Mouse (Mus musculus): ENCODE data around the gene Orm2. TPM values are rescaled to one million over a fixed set of nuclear protein-coding genes. Genes with fewer than 3 reads are reported as not detected.

The Orm2 gene
- polyA plus RNA-seq, 1 experiment from 2014 or later = not detected

- 63% methylated on average over 12 of the region's 12 CpGs for WGBS
- H3K9ac ChIP-seq = no peak overlapping the region
Measured at GRCm38 (mm10) chr4:63383474-63383873, 21.2 kb downstream of the Orm2 start.

GRCm38 (mm10) chr4:63384262-63384661 is 22.0 kb downstream of the Orm2 start:
- Histone ChIP-seq H3K27ac (replicated peaks) (no peak overlapping the region), H3K36me3 (peaks cover 39% of the 10 kb centered on the region), H3K4me2 (no peak overlapping the region), H3K4me1 (replicated peaks) (peaks cover 22% of the 10 kb centered on the region), H3K27me3 (no peaks in the 10 kb centered on the region), H3K9ac (no peak overlapping the region), H3K4me3 (no peak overlapping the region), H3K9me3 (no peaks in the 10 kb centered on the region)
- WGBS = 92% methylated on average over 4 of the region's 4 CpGs
- ATAC-seq (ENCODE audit: low read depth) = no peak

More at GRCm38 (mm10) chr4:63383474-63383873, 21.2 kb downstream of the Orm2 start:
- Histone ChIP-seq H3K4me3 (no peak overlapping the region), H3K4me2 (no peak overlapping the region), H3K4me1 (replicated peaks) (peaks cover 14% of the 10 kb centered on the region), H3K27me3 (no peaks in the 10 kb centered on the region), H3K36me3 (peaks cover 47% of the 10 kb centered on the region), H3K27ac (replicated peaks) (no peak overlapping the region), H3K9me3 (no peaks in the 10 kb centered on the region)
- ATAC-seq (ENCODE audit: low read depth) = no peak

- H3K9me3 ChIP-seq = no peaks in the 10 kb centered on the region
- WGBS = 91% methylated on average over 3 of the region's 3 CpGs
- H3K4me1 ChIP-seq (replicated peaks) = peaks cover 32% of the 10 kb centered on the region
- no peaks in the 10 kb centered on the region for H3K27me3 ChIP-seq
- H3K27ac ChIP-seq (replicated peaks) = no peak overlapping the region
- ATAC-seq (ENCODE audit: low read depth) = no peak
- H3K9ac ChIP-seq = no peak overlapping the region
- peaks cover 29% of the 10 kb centered on the region for H3K36me3 ChIP-seq
- no peak overlapping the region for H3K4me2 ChIP-seq
- H3K4me3 ChIP-seq = no peak overlapping the region
Measured at GRCm38 (mm10) chr4:63385253-63385652, 23.0 kb downstream of the Orm2 start.

DNA sequence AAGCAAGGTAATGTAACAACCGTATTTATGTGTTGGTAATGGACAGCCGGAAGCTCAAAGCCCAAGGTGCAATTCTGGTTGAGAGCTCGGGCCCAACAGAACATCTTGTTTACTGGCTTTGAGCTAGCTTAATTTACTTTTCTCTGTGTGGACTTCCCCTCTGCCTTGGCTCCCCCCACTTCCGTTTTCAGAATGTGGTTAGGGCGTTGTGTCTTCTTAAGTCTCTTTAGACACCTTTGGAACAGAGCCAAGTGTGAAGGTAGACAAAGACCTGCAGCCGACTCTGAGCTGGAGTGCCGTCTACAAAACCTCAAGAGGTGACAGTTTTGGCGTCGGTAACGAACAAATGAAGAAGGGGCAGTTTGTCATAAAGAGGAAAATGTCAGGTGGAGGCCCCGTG is 23.5 kb downstream of the Orm2 start:
- Histone ChIP-seq H3K27ac (replicated peaks) (no peak overlapping the region), H3K4me1 (replicated peaks) (peaks cover 35% of the 10 kb centered on the region), H3K4me2 (no peak overlapping the region), H3K9me3 (no peaks in the 10 kb centered on the region), H3K9ac (no peak overlapping the region), H3K36me3 (peaks cover 24% of the 10 kb centered on the region), H3K27me3 (no peaks in the 10 kb centered on the region), H3K4me3 (no peak overlapping the region)
- no peak for ATAC-seq (ENCODE audit: low read depth)
- 81% methylated on average over 11 of the region's 11 CpGs for WGBS

GRCm38 (mm10) chr4:63388029-63388428 is 25.8 kb downstream of the Orm2 start:
- ATAC-seq (ENCODE audit: low read depth) = no peak
- no peaks in the 10 kb centered on the region for H3K9me3 ChIP-seq
- H3K4me3 ChIP-seq = no peak overlapping the region
- H3K9ac ChIP-seq = no peak overlapping the region
- H3K27me3 ChIP-seq = no peaks in the 10 kb centered on the region
- no peak overlapping the region for H3K27ac ChIP-seq (replicated peaks)
- no peak overlapping the region for H3K4me2 ChIP-seq
- peaks cover 35% of the 10 kb centered on the region for H3K4me1 ChIP-seq (replicated peaks)
- WGBS = 62% methylated on average over 6 of the region's 6 CpGs
- 0 out of 2 replicates have a peak, but pooled peaks cover 12% of the 10 kb centered on the region for H3K36me3 ChIP-seq

DNA sequence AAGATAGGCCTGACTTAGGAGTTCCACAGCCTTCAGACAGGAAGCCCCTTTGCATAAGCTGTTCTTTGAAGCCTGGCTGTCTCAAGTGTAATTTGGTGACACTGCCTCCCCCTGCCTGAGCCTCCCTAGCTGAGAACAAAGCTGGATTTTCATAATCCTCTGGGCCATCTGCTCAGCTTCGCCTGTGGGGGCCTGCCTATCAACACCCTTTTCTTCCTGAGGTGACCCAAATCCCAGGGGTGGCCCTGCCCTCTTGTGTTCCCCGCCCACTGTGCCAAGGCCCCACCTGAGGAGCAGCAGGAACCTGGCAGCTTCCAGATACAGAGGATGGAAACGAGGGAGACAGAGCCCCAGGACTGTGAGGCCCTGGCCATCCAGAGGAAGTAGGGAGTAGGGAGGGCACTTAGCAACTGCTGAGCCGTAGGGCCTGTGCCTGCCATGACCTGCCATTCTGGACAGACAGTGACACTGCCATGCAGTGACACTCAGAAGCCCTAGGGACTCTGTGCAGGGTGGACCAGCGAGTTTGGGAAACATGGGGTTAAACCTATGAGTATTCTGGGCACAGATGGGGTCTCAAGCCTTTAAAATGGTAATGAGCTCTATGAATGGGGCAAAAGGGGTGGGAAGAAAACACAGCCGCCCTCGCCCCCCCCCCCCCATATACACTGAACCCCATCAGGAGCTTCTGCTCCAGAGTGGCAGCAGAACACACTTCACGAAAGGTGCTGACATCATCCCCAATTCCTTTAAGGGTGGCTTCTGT is 27.1 kb downstream of the Orm2 start:
- Histone ChIP-seq H3K9me3 (no peaks in the 10 kb centered on the region), H3K9ac (0 out of 2 replicates have a peak overlapping the region, but pooled peaks have one; percentile 14), H3K27ac (replicated peaks) (peak overlapping the region; percentile 80), H3K27me3 (no peaks in the 10 kb centered on the region), H3K4me1 (replicated peaks) (peaks cover 28% of the 10 kb centered on the region), H3K36me3 (peaks cover 16% of the 10 kb centered on the region), H3K4me2 (peak overlapping the region; percentile 16; the same call in 1 of the 2 replicates), H3K4me3 (no peak overlapping the region)
- 20% methylated on average over 8 of the region's 8 CpGs for WGBS
- peak; percentile 71 for ATAC-seq (ENCODE audit: low read depth)

DNA sequence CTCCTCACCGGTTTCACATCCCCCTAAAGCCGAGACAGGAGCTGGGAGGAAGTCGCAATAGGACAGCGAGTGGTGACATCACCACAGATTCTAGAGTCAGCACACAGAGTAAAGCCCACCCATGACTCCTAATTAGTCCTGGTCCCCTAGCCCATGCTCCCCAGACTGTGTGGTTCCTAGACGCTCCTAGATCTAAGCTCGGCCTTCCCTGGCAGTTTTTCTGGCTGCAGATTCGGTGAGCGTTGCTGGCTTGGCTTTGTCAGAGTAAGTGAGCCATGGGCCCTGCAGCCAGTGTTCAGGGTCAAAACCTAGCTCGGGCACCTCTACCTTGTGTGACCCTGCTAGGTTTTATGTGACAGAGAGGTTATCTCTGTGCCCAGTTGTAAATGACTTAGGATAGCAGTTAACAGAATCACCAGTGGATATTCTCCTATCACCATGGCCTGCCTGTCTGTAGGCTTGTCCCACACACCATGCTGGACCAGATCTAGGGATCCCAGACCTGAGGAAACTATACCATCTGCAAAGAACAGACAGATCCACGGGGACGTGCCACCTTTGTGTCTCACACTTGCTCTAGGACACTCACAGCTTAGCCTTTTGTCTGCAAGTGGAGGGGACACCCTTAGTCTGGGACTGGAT is 27.8 kb downstream of the Orm2 start:
- no peaks in the 10 kb centered on the region for H3K27me3 ChIP-seq
- peaks cover 28% of the 10 kb centered on the region for H3K4me1 ChIP-seq (replicated peaks)
- H3K9me3 ChIP-seq = no peaks in the 10 kb centered on the region
- H3K36me3 ChIP-seq = peaks cover 23% of the 10 kb centered on the region
- peak overlapping the region; percentile 16; the same call in 1 of the 2 replicates for H3K4me2 ChIP-seq
- peak; percentile 75 for ATAC-seq (ENCODE audit: low read depth)
- 0 out of 2 replicates have a peak overlapping the region, but pooled peaks have one; percentile 2 for H3K9ac ChIP-seq
- WGBS = 49% methylated on average over 11 of the region's 11 CpGs
- peak overlapping the region; percentile 80; the same call in 1 of the 2 replicates for H3K27ac ChIP-seq (replicated peaks)
- no peak overlapping the region for H3K4me3 ChIP-seq

GRCm38 (mm10) chr4:63391322-63391721 is 29.1 kb downstream of the Orm2 start:
- 81% methylated on average over 6 of the region's 6 CpGs for WGBS

GRCm38 (mm10) chr4:63397981-63398537 is 35.8 kb downstream of the Orm2 start:
- Histone ChIP-seq H3K4me1 (replicated peaks) (peaks cover 30% of the 10 kb centered on the region), H3K4me2 (no peak overlapping the region), H3K27ac (replicated peaks) (no peak overlapping the region), H3K36me3 (peaks cover 31% of the 10 kb centered on the region), H3K9ac (no peak overlapping the region), H3K4me3 (no peak overlapping the region), H3K9me3 (no peaks in the 10 kb centered on the region), H3K27me3 (no peaks in the 10 kb centered on the region)
- ATAC-seq (ENCODE audit: low read depth) = no peak
- WGBS = 83% methylated on average over 10 of the region's 10 CpGs

More at GRCm38 (mm10) chr4:63391322-63391721, 29.1 kb downstream of the Orm2 start:
- Histone ChIP-seq H3K9me3 (no peaks in the 10 kb centered on the region), H3K27me3 (no peaks in the 10 kb centered on the region), H3K36me3 (peaks cover 25% of the 10 kb centered on the region), H3K27ac (replicated peaks) (no peak overlapping the region), H3K4me3 (no peak overlapping the region), H3K4me2 (no peak overlapping the region), H3K4me1 (replicated peaks) (peaks cover 28% of the 10 kb centered on the region), H3K9ac (no peak overlapping the region)
- ATAC-seq (ENCODE audit: low read depth) = no peak

- ATAC-seq (ENCODE audit: low read depth) = no peak
- H3K27ac ChIP-seq (replicated peaks) = no peak overlapping the region
- WGBS = 72% methylated on average over 11 of the region's 11 CpGs
- no peak overlapping the region for H3K9ac ChIP-seq
- peaks cover 30% of the 10 kb centered on the region for H3K36me3 ChIP-seq
- no peaks in the 10 kb centered on the region for H3K9me3 ChIP-seq
- H3K4me1 ChIP-seq (replicated peaks) = peaks cover 40% of the 10 kb centered on the region
- no peak overlapping the region for H3K4me3 ChIP-seq
- no peaks in the 10 kb centered on the region for H3K27me3 ChIP-seq
- H3K4me2 ChIP-seq = no peak overlapping the region
Measured at GRCm38 (mm10) chr4:63398854-63399609, 36.8 kb downstream of the Orm2 start.

- no peak overlapping the region for H3K27ac ChIP-seq (replicated peaks)
- no peak overlapping the region for H3K4me3 ChIP-seq
- H3K36me3 ChIP-seq = peaks cover 23% of the 10 kb centered on the region
- H3K4me2 ChIP-seq = no peak overlapping the region
- H3K9ac ChIP-seq = no peak overlapping the region
- no peaks in the 10 kb centered on the region for H3K9me3 ChIP-seq
- no peak for ATAC-seq (ENCODE audit: low read depth)
- whole genome bisulfite sequencing = 54% methylated on average over 8 of the region's 8 CpGs
- H3K4me1 ChIP-seq (replicated peaks) = peaks cover 48% of the 10 kb centered on the region
- H3K27me3 ChIP-seq = no peaks in the 10 kb centered on the region
Measured at GRCm38 (mm10) chr4:63399691-63400270, 37.5 kb downstream of the Orm2 start.

Data from neural tube, embryonic 13.5 days (tissue).